Mouse (Mus musculus): ENCODE results near the gene Gabpb1. TPM values are rescaled to one million over a fixed set of nuclear protein-coding genes. Genes with fewer than 3 reads are reported as not detected.
A peak's percentile ranks its signal among the peaks of the same experiment; 100 is the strongest.

Gabpb1 gene
- polyA plus RNA-seq, 2 experiments = 9.4 to 23.1 TPM

DNA sequence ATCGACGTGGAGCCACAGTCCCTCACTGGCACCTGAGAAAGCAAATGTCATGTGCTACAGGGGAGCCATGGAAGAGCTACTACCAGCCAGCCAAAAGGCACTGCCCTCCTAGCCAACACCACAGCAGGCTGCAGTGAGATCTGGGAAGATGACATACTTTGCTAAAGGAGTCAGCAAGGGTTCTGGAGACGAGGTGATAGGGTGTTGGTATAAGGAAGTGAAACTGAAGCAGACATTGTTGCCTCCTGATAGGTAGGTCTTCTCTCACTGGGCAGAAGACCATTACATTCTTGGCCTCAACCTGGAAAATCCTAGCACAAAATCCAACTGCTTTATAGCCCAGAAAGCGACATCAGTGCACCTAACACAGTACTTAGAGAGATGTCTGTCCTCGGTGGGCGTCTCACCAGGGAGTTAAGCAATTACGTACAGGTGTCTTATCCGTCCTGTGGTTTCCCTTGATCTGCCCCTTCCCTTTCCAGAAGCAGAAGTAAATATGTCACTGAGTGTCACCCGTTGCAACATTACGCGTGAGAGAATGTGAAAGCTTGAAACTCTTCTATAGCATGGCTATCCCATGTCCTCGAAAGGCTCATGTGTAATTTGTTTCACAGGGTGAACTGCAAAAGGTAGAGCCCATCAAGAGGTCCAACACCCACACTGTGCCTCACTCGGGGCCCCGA lies 74.1 kb downstream of the Gabpb1 start:
- DNase-seq (ENCODE audit: low read depth in 3 of 3, low spot score in 3 of 3) (peak in 1 of 3 experiments; percentile 28), ATAC-seq (ENCODE audit: insufficient read depth) (no peak)
- H3K4me3 ChIP-seq (ENCODE audit: insufficient read depth in 1 of 2, low read depth in 2 of 2, low read length in 2 of 2) = no peak overlapping the region

DNA sequence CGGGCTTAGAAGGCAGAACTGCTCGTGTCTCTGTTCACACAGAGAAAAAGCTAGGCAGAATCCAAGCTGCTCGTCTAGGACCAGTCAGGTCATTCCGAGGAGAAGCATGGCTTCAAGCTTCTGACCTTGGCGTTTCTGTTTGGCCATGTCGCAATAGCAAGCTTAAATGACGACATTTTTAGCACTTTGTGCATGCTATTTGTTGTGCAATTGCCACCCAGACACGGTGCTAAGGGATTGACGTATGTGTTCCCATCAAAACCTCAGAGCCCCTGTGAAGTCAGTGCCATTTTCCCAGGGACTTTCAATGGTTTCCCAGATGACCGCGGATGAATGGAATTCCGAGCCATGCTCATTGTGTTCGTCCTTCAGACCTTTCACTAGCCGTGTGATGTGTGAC lies 75.6 kb downstream of the Gabpb1 start:
- DNase-seq (ENCODE audit: low read depth in 3 of 3, low spot score in 3 of 3) (no peak), ATAC-seq (ENCODE audit: insufficient read depth) (peak; percentile 43; the same call in 1 of the 2 replicates)
- Histone ChIP-seq H3K9me3 (ENCODE audit: control insufficient read depth, low read length) (no peaks in the 10 kb centered on the region), H3K4me2 (ENCODE audit: low read depth) (no peak overlapping the region), H3K4me1 (replicated peaks; ENCODE audit: control insufficient read depth in 2 of 2, insufficient read depth in 2 of 2, low read length in 1 of 2) (peaks cover 0 to 5% of the 10 kb centered on the region in 2 experiments; a peak in 2 of 4 replicates), H3K27me3 (ENCODE audit: control insufficient read depth, insufficient read depth, low read length) (no peaks in the 10 kb centered on the region), H3K27ac (no peak overlapping the region), H3K4me3 (ENCODE audit: insufficient read depth in 1 of 2, low read depth in 2 of 2, low read length in 2 of 2) (no peak overlapping the region), H3K9ac (replicated peaks) (no peak overlapping the region), H3K36me3 (replicated peaks; ENCODE audit: control insufficient read depth, insufficient read depth, low read depth) (no peaks in the 10 kb centered on the region)
- TF ChIP-seq EP300 (IDR thresholded peaks at IDR 0.05; ENCODE audit: low read depth) = no peak
- no peak for TF ChIP-seq CTCF (IDR thresholded peaks at IDR 0.05; ENCODE audit: low read depth)
- WGBS (ENCODE audit: insufficient replicate concordance) = 55% methylated on average over 14 of the region's 14 CpGs

More for the DNA sequence above, 74.1 kb downstream of the Gabpb1 start:
- TF ChIP-seq EP300 (IDR thresholded peaks at IDR 0.05; ENCODE audit: low read depth) = no peak
- TF ChIP-seq CTCF (IDR thresholded peaks at IDR 0.05; ENCODE audit: low read depth) = no peak
- Histone ChIP-seq H3K9me3 (ENCODE audit: control insufficient read depth, low read length) (no peaks in the 10 kb centered on the region), H3K4me2 (ENCODE audit: low read depth) (no peak overlapping the region), H3K27ac (no peak overlapping the region), H3K4me1 (replicated peaks; ENCODE audit: control insufficient read depth in 2 of 2, insufficient read depth in 2 of 2, low read length in 1 of 2) (peaks cover 0 to 4% of the 10 kb centered on the region in 2 experiments; a peak in 2 of 4 replicates), H3K36me3 (replicated peaks; ENCODE audit: control insufficient read depth, insufficient read depth, low read depth) (no peaks in the 10 kb centered on the region), H3K9ac (replicated peaks) (no peak overlapping the region), H3K27me3 (ENCODE audit: control insufficient read depth, insufficient read depth, low read length) (no peaks in the 10 kb centered on the region)
- 32% methylated on average over 14 of the region's 14 CpGs for WGBS (ENCODE audit: insufficient replicate concordance)

GRCm38 (mm10) chr2:126599005-126599404 lies 77.1 kb downstream of the Gabpb1 start:
- Histone ChIP-seq H3K4me3 (ENCODE audit: insufficient read depth in 1 of 2, low read depth in 2 of 2, low read length in 2 of 2) (no peak overlapping the region), H3K27ac (no peak overlapping the region), H3K36me3 (replicated peaks; ENCODE audit: control insufficient read depth, insufficient read depth, low read depth) (no peaks in the 10 kb centered on the region), H3K9ac (replicated peaks) (no peak overlapping the region), H3K4me2 (ENCODE audit: low read depth) (no peak overlapping the region), H3K4me1 (replicated peaks; ENCODE audit: control insufficient read depth in 2 of 2, insufficient read depth in 2 of 2, low read length in 1 of 2) (peaks cover 0 to 5% of the 10 kb centered on the region in 2 experiments; a peak in 2 of 4 replicates), H3K27me3 (ENCODE audit: control insufficient read depth, insufficient read depth, low read length) (no peaks in the 10 kb centered on the region), H3K9me3 (ENCODE audit: control insufficient read depth, low read length) (no peaks in the 10 kb centered on the region)
- ATAC-seq (ENCODE audit: insufficient read depth) (no peak), DNase-seq (ENCODE audit: low read depth in 3 of 3, low spot score in 3 of 3) (no peak)
- WGBS (ENCODE audit: insufficient replicate concordance) = 6% methylated on average over 3 of the region's 3 CpGs
- no peak for TF ChIP-seq EP300 (IDR thresholded peaks at IDR 0.05; ENCODE audit: low read depth)
- TF ChIP-seq CTCF (IDR thresholded peaks at IDR 0.05; ENCODE audit: low read depth) = peak; percentile 49

GRCm38 (mm10) chr2:126598359-126598758 lies 77.8 kb downstream of the Gabpb1 start:
- Histone ChIP-seq H3K9ac (replicated peaks) (no peak overlapping the region), H3K4me1 (replicated peaks; ENCODE audit: control insufficient read depth in 2 of 2, insufficient read depth in 2 of 2, low read length in 1 of 2) (peaks cover 0 to 5% of the 10 kb centered on the region in 2 experiments; a peak in 2 of 4 replicates), H3K27ac (no peak overlapping the region), H3K9me3 (ENCODE audit: control insufficient read depth, low read length) (no peaks in the 10 kb centered on the region), H3K4me2 (ENCODE audit: low read depth) (no peak overlapping the region), H3K27me3 (ENCODE audit: control insufficient read depth, insufficient read depth, low read length) (no peaks in the 10 kb centered on the region), H3K4me3 (ENCODE audit: insufficient read depth in 1 of 2, low read depth in 2 of 2, low read length in 2 of 2) (no peak overlapping the region), H3K36me3 (replicated peaks; ENCODE audit: control insufficient read depth, insufficient read depth, low read depth) (no peaks in the 10 kb centered on the region)
- DNase-seq (ENCODE audit: low read depth in 3 of 3, low spot score in 3 of 3) = no peak
- ATAC-seq (ENCODE audit: insufficient read depth) = no peak
- 55% methylated on average over 2 of the region's 2 CpGs for WGBS (ENCODE audit: insufficient replicate concordance)
- peak; percentile 22; the same call in 1 of the 2 replicates for TF ChIP-seq CTCF (IDR thresholded peaks at IDR 0.05; ENCODE audit: low read depth)
- no peak for TF ChIP-seq EP300 (IDR thresholded peaks at IDR 0.05; ENCODE audit: low read depth)

Measured in liver, embryonic 14.5 days (tissue).